Mouse (Mus musculus) retina, postnatal 7 days (tissue): ENCODE results near the gene Cenpc1.

Experiments used
- DNase-seq: peaks from one replicate; pipeline ENCODE4 v3.0.0-alpha.2; 2012; ENCODE audit warnings: low read depth, low spot score

Gene Cenpc1

GRCm38 (mm10) chr5:85996545-85997510, 68.6 kb downstream of the Cenpc1 start:
- DNase-seq, result no peak

GRCm38 (mm10) chr5:85994551-85994950, 70.8 kb downstream of the Cenpc1 start:
- no peak for DNase-seq

GRCm38 (mm10) chr5:85992805-85993721, 72.3 kb downstream of the Cenpc1 start:
- no peak for DNase-seq

- DNase-seq, result peak; percentile 14
These were observed 73.3 kb downstream of the Cenpc1 start for GRCm38 (mm10) chr5:85992055-85992454.

- DNase-seq, result no peak
These were observed 77.9 kb downstream of the Cenpc1 start for GRCm38 (mm10) chr5:85987516-85987863.

GRCm38 (mm10) chr5:85986734-85987515, 78.5 kb downstream of the Cenpc1 start:
- DNase-seq, result no peak

- no peak for DNase-seq
These were observed 87.5 kb downstream of the Cenpc1 start for GRCm38 (mm10) chr5:85977646-85978426.

GRCm38 (mm10) chr5:85962791-85963190, 102.6 kb downstream of the Cenpc1 start:
- no peak for DNase-seq
